Mouse (Mus musculus): ENCODE data around the gene Vmn1r175.
"Not testable (repeated sequence)": the region's sequence is repeated elsewhere in the genome, so short reads cannot be mapped to it uniquely, and the experiment has no call there.

The Vmn1r175 gene

GRCm38 (mm10) chr7:23810543-23810942, at the start of gene Vmn1r175:
Gene Vmn1r175 (minus strand): TSS chr7:23810643.
- DNase-seq (ENCODE audit: low read depth), result not testable (repeated sequence)

GRCm38 (mm10) chr7:23837272-23837671, 26.8 kb upstream of the Vmn1r175 start, which contains the start of gene Vmn1r176:
Gene Vmn1r176 (minus strand): TSS chr7:23837372.
- DNase-seq (ENCODE audit: low read depth), result not testable (repeated sequence)

- no peak for DNase-seq (ENCODE audit: low read depth)
These were observed 25.9 kb downstream of the Vmn1r175 start for GRCm38 (mm10) chr7:23784526-23784925.

All from naive thymus-derived CD4-positive, alpha-beta T cell, adult 2 months (primary cell).